Mouse (Mus musculus) limb, embryonic 12.5 days (tissue): ENCODE data around the gene Mthfr. TPM values are rescaled to one million over a fixed set of nuclear protein-coding genes. Genes with fewer than 3 reads are reported as not detected.
A peak's percentile ranks its signal among the peaks of the same experiment; 100 is the strongest.

Experiments used
- ATAC-seq: fragments of 200-750 bp; cut with Nextera tagmentation; 2 replicates; pipeline ENCODE4 v1.8.0; 2017; ENCODE audit warnings: low read depth, moderate TSS enrichment; ENCODE audit not compliant: insufficient number of reproducible peaks, insufficient read depth, low FRiP score, low TSS enrichment
- H3K27ac ChIP-seq: fragments of 300-500 bp; sonication (generic); 2 replicates; pipeline ENCODE4 v1.5.1; 2016; ENCODE audit warnings: mild to moderate bottlenecking, moderate library complexity
- H3K27me3 ChIP-seq: fragments of 300-500 bp; sonication (generic); 2 replicates; pipeline ENCODE4 v1.6.1; 2016; ENCODE audit warnings: mild to moderate bottlenecking, moderate library complexity
- H3K36me3 ChIP-seq: fragments of 300-500 bp; sonication (generic); 2 replicates; pipeline ENCODE4 v1.6.1; 2016; ENCODE audit warnings: mild to moderate bottlenecking, moderate library complexity
- H3K4me1 ChIP-seq: fragments of 300-500 bp; sonication (generic); replicated peaks from 2 replicates; pipeline ENCODE4 v1.6.1; 2016
- H3K4me2 ChIP-seq: fragments of 300-500 bp; sonication (generic); 2 replicates; pipeline ENCODE4 v1.6.1; 2016; ENCODE audit warnings: mild to moderate bottlenecking, moderate library complexity
- H3K4me3 ChIP-seq: fragments of 300-500 bp; sonication (generic); replicated peaks from 2 replicates; pipeline ENCODE4 v1.5.1; 2016; ENCODE audit warnings: mild to moderate bottlenecking
- H3K9ac ChIP-seq: fragments of 300-500 bp; sonication (generic); replicated peaks from 2 replicates; pipeline ENCODE4 v1.6.1; 2016; ENCODE audit warnings: mild to moderate bottlenecking, moderate library complexity
- H3K9me3 ChIP-seq: fragments of 300-500 bp; sonication (generic); 2 replicates; pipeline ENCODE4 v1.6.1; 2016; ENCODE audit warnings: mild to moderate bottlenecking, moderate library complexity
- WGBS: fragments of 180-500 bp; shearing (Covaris S2); methylation state at CpG from one replicate; pipeline ENCODE4 v1.1.7; 2016; 5-methylcytosine and 5-hydroxymethylcytosine counted together
- polyA plus RNA-seq: library from polyadenylated mRNA; unstranded; fragments of >200 nt; fragmentation: Nextera tagmentation; extraction: Ambion mirVana; gene quantifications from 2 replicates; pipeline ENCODE4 v1.2.1, GENCODE M21; 2016

Mthfr gene
- 27.3 and 28.9 TPM in 2 replicates for polyA plus RNA-seq

GRCm38 (mm10) chr4:148038600-148039253 lies at the start of gene Mthfr, which contains the start of gene Clcn6:
Gene Mthfr (plus strand): TSS chr4:148039077.
Gene Clcn6 (minus strand): TSS chr4:148038821.
- Histone ChIP-seq H3K4me3 (peak within 1 kb of the TSS; percentile 78), H3K27me3 (no peaks in the 10 kb centered on the region), H3K4me2 (peak within 1 kb of the TSS; percentile 84), H3K9ac (peak within 1 kb of the TSS; percentile 77), H3K9me3 (no peaks in the 10 kb centered on the region), H3K4me1 (peaks cover 42% of the 10 kb centered on the region), H3K36me3 (peaks cover 33% of the 10 kb centered on the region), H3K27ac (peak within 1 kb of the TSS; percentile 86)
- ATAC-seq = peak; percentile 91
- WGBS = under 1% methylated on average over 54 of the region's 54 CpGs

DNA sequence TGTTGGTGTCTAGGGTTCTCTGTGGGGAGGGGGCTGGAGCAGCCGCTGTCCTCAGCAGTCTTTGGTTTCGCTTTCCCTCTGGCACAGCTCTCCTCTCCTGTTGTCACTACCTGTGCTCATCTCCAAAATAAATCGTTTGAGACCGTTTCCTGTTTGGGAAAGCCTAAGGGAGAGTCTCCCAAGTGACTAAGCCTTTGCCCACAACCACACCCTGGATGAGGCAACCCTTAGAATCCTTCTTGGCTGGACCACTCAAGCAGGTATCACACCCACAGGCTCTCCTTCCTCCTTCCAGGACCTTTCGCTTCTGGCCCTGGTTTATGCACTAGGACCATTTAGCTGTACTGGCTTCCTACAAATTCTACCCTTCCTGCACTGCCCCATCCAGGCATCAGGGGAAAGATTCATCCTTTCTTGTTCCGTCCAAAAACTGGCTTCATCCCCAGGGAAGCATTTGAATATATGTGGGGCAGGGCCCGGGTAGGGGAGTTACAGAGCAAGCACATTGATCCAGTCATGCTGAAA lies 45.2 kb upstream of the Mthfr start:
- H3K36me3 ChIP-seq = no peaks in the 10 kb centered on the region
- H3K9me3 ChIP-seq = no peaks in the 10 kb centered on the region
- no peaks in the 10 kb centered on the region for H3K4me1 ChIP-seq
- H3K9ac ChIP-seq = no peak overlapping the region
- H3K27ac ChIP-seq = no peak overlapping the region
- no peak overlapping the region for H3K4me3 ChIP-seq
- no peaks in the 10 kb centered on the region for H3K27me3 ChIP-seq
- no peak overlapping the region for H3K4me2 ChIP-seq
- no peak for ATAC-seq
- WGBS = 67% methylated on average over 7 of the region's 7 CpGs

- Histone ChIP-seq H3K4me2 (no peak overlapping the region), H3K27ac (no peak overlapping the region), H3K9me3 (no peaks in the 10 kb centered on the region), H3K27me3 (no peaks in the 10 kb centered on the region), H3K36me3 (no peaks in the 10 kb centered on the region), H3K9ac (no peak overlapping the region), H3K4me3 (no peak overlapping the region), H3K4me1 (no peaks in the 10 kb centered on the region)
- no peak for ATAC-seq
- 84% methylated on average over 3 of the region's 3 CpGs for WGBS
These were observed 43.6 kb upstream of the Mthfr start for GRCm38 (mm10) chr4:147995311-147995710.

GRCm38 (mm10) chr4:148000202-148000772 lies 38.6 kb upstream of the Mthfr start, which contains the start of gene Nppa:
Gene Nppa (plus strand): TSS chr4:148000722.
- Histone ChIP-seq H3K27ac (no peak within 1 kb of the TSS), H3K27me3 (no peaks in the 10 kb centered on the region), H3K4me2 (no peak within 1 kb of the TSS), H3K9me3 (no peaks in the 10 kb centered on the region), H3K9ac (no peak within 1 kb of the TSS), H3K36me3 (peaks cover 18% of the 10 kb centered on the region), H3K4me3 (no peak within 1 kb of the TSS), H3K4me1 (no peaks in the 10 kb centered on the region)
- ATAC-seq = no peak
- WGBS = 27% methylated on average over 12 of the region's 12 CpGs

DNA sequence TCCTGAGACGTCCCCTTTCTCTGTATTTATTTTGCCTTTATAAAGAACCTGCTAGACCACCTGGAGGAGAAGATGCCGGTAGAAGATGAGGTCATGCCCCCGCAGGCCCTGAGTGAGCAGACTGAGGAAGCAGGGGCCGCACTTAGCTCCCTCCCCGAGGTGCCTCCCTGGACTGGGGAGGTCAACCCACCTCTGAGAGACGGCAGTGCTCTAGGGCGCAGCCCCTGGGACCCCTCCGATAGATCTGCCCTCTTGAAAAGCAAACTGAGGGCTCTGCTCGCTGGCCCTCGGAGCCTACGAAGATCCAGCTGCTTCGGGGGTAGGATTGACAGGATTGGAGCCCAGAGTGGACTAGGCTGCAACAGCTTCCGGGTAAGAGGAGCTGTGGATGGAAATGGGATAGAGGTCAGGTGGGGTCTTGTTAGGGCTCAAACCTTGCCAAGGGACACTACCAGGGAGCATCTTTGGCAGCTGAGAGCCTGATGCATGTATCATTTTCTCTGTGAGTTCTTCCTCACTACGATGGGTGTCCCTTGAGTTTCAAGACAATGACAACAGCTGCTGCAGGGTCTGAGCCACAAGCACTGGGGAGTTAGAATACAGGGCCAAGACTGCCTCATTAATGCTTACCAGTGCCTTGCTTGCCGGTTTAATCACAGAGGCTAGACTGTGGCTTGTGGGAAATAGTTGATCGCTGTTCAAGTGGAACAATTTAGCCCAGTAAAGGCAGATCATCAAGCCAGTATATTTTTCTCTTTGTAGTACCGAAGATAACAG lies 37.7 kb upstream of the Mthfr start:
- H3K4me1 ChIP-seq = no peaks in the 10 kb centered on the region
- H3K27me3 ChIP-seq = no peaks in the 10 kb centered on the region
- no peaks in the 10 kb centered on the region for H3K9me3 ChIP-seq
- no peak overlapping the region for H3K4me3 ChIP-seq
- H3K9ac ChIP-seq = no peak overlapping the region
- H3K36me3 ChIP-seq = peaks cover 27% of the 10 kb centered on the region
- ATAC-seq = no peak
- no peak overlapping the region for H3K27ac ChIP-seq
- H3K4me2 ChIP-seq = no peak overlapping the region
- WGBS = 86% methylated on average over 17 of the region's 17 CpGs

DNA sequence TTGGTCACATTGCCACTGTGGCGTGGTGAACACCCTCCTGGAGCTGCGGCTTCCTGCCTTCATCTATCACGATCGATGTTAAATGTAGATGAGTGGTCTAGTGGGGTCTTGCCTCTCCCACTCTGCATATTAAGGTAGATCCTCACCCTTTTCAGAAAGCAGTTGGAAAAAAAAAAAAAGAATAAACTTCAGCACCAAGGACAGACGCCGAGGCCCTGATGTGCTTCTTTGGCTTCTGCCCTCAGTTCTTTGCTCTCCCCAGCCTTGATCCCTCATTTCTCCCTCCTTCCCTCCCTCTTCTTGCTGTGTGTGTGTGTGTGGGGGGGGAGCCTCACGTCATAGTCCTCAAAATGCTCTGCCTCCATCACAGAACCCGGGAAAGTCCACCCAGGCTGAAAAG lies 37.0 kb upstream of the Mthfr start:
- ATAC-seq = no peak
- Histone ChIP-seq H3K27ac (no peak overlapping the region), H3K4me2 (no peak overlapping the region), H3K36me3 (peaks cover 34% of the 10 kb centered on the region), H3K4me1 (no peaks in the 10 kb centered on the region), H3K9me3 (no peaks in the 10 kb centered on the region), H3K9ac (no peak overlapping the region), H3K27me3 (no peaks in the 10 kb centered on the region), H3K4me3 (no peak overlapping the region)
- WGBS = 50% methylated on average over 8 of the region's 8 CpGs

DNA sequence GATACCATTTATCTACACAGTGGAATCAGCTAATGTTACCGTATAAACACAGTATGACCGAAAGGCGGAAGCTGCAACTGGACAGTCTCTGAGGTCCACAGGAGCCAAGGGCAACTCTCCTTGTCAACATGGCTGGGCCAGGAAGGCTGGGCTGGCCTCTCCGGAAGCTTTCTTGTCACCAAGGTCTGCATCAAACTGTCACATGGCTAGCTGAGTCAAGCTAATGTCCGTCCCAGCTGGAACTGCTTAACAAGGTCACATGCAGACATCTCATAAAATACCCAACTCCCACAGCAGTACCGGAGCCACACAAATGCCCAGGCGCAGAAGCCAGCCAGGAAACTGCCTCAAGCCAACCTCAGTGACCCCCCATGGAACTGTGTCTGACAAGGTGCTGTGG lies 34.5 kb upstream of the Mthfr start:
- H3K4me1 ChIP-seq = no peaks in the 10 kb centered on the region
- H3K9me3 ChIP-seq = no peaks in the 10 kb centered on the region
- H3K27me3 ChIP-seq = no peaks in the 10 kb centered on the region
- H3K4me3 ChIP-seq = no peak overlapping the region
- ATAC-seq = no peak
- H3K36me3 ChIP-seq = peaks cover 59% of the 10 kb centered on the region
- WGBS = 51% methylated on average over 7 of the region's 7 CpGs
- H3K9ac ChIP-seq = no peak overlapping the region
- H3K27ac ChIP-seq = no peak overlapping the region
- H3K4me2 ChIP-seq = no peak overlapping the region

- Histone ChIP-seq H3K9me3 (no peaks in the 10 kb centered on the region), H3K27me3 (no peaks in the 10 kb centered on the region), H3K4me3 (no peak overlapping the region), H3K4me1 (no peaks in the 10 kb centered on the region), H3K4me2 (no peak overlapping the region), H3K9ac (no peak overlapping the region), H3K27ac (no peak overlapping the region), H3K36me3 (peaks cover 99% of the 10 kb centered on the region)
- WGBS = 81% methylated on average over 4 of the region's 4 CpGs
- ATAC-seq = no peak
These were observed 30.5 kb upstream of the Mthfr start for GRCm38 (mm10) chr4:148008412-148008811.

DNA sequence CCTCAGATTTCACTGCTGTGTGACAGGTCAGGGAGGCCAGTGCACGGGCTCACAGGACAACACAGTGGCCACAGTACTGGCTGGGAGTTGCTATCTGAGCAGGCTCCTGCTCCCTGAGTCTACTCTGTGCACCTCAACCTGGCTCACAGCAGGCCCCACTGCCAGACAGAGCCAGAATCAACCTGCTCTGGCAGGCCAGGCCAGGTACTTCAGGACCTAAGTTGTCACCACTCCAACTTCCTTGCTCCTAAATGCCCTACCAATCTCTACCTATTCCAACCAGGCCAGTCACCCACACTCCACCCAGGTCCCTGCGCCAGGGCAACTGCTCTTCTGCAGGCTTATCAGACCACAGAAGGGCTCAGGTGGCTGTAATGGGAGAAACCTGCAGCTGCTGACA lies 29.2 kb upstream of the Mthfr start:
- peaks cover 100% of the 10 kb centered on the region for H3K36me3 ChIP-seq
- no peak overlapping the region for H3K4me3 ChIP-seq
- H3K9me3 ChIP-seq = no peaks in the 10 kb centered on the region
- H3K27me3 ChIP-seq = no peaks in the 10 kb centered on the region
- WGBS = 90% methylated on average over 2 of the region's 2 CpGs
- no peak overlapping the region for H3K4me2 ChIP-seq
- no peak overlapping the region for H3K9ac ChIP-seq
- no peaks in the 10 kb centered on the region for H3K4me1 ChIP-seq
- no peak overlapping the region for H3K27ac ChIP-seq
- no peak for ATAC-seq

DNA sequence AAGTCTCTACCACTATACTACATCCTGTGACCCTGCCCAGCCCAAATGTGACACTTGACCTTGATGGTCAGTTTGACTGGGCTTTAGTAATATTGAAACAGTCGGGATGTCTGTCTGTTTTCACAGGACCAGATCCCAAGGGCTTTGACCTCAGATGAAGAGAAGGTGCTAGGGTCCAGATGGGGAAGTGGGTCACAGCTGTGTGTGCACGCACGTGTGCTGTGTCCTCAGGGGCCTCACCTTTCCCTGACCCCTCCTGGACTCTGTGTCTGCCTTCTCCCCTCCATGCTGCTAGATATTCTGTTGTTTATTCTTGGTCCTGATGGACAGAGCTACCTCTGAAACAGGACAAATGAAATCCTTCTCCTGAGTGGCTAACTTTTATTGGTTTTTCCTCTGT lies 27.5 kb upstream of the Mthfr start:
- H3K36me3 ChIP-seq = peaks cover 100% of the 10 kb centered on the region
- H3K27ac ChIP-seq = no peak overlapping the region
- H3K4me3 ChIP-seq = no peak overlapping the region
- H3K4me2 ChIP-seq = no peak overlapping the region
- no peaks in the 10 kb centered on the region for H3K4me1 ChIP-seq
- no peaks in the 10 kb centered on the region for H3K27me3 ChIP-seq
- H3K9me3 ChIP-seq = no peaks in the 10 kb centered on the region
- no peak overlapping the region for H3K9ac ChIP-seq
- ATAC-seq = no peak
- WGBS = 74% methylated on average over 3 of the region's 3 CpGs

DNA sequence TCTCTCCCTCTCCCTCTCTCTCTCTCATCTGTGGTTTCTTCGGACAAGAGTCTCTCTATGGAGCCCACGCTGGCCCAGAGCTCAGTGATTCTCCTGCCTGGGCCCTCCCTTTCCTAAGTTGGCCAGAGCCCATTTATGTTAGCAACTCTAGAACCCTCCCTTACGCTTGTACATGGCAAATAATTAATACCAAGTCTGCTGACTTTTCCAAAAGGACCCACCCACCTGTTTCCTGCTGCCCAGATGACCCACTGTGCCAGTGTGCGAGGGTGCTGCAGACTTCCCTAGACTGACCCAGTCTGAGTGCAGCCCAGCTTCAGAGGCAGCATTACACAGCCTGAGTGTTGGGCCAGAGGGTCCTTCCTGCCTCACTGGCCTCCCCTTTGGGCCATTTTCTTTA lies 26.7 kb upstream of the Mthfr start:
- no peak for ATAC-seq
- no peak overlapping the region for H3K4me3 ChIP-seq
- WGBS = 84% methylated on average over 4 of the region's 4 CpGs
- no peaks in the 10 kb centered on the region for H3K4me1 ChIP-seq
- H3K9ac ChIP-seq = no peak overlapping the region
- H3K4me2 ChIP-seq = no peak overlapping the region
- no peaks in the 10 kb centered on the region for H3K27me3 ChIP-seq
- no peak overlapping the region for H3K27ac ChIP-seq
- H3K9me3 ChIP-seq = no peaks in the 10 kb centered on the region
- peaks cover 100% of the 10 kb centered on the region for H3K36me3 ChIP-seq
